Mouse (Mus musculus): Measurements from ENCODE around the gene 6030468B19Rik. TPM values are rescaled to one million over a fixed set of nuclear protein-coding genes. Genes with fewer than 3 reads are reported as not detected.

The 6030468B19Rik gene
- polyA plus RNA-seq, 2 experiments = 67.1 to 104 TPM

- H3K36me3 ChIP-seq (replicated peaks; ENCODE audit: control insufficient read depth, insufficient read depth, low read depth) = peaks cover 50% of the 10 kb centered on the region
- peak in 1 of 3 experiments; percentile 52 for DNase-seq (ENCODE audit: low read depth in 3 of 3, low spot score in 3 of 3)
- no peaks in the 10 kb centered on the region for H3K27me3 ChIP-seq (ENCODE audit: control insufficient read depth, insufficient read depth, low read length)
- peak overlapping the region; percentile 75 to 81 for H3K4me3 ChIP-seq (ENCODE audit: insufficient read depth in 1 of 2, low read depth in 2 of 2, low read length in 2 of 2)
- H3K4me2 ChIP-seq (ENCODE audit: low read depth) = peak overlapping the region; percentile 98
- TF ChIP-seq EP300 (IDR thresholded peaks at IDR 0.05; ENCODE audit: low read depth) (no peak), CTCF (IDR thresholded peaks at IDR 0.05; ENCODE audit: low read depth) (0 out of 2 replicates have a peak, but pooled peaks have one; percentile 1)
- peak overlapping the region; percentile 99 for H3K9ac ChIP-seq (replicated peaks)
- no peaks in the 10 kb centered on the region for H3K9me3 ChIP-seq (ENCODE audit: control insufficient read depth, low read length)
- ATAC-seq (ENCODE audit: insufficient read depth) = peak; percentile 8
- H3K27ac ChIP-seq = peak overlapping the region; percentile 100
- peaks cover 18 to 23% of the 10 kb centered on the region in 2 experiments for H3K4me1 ChIP-seq (replicated peaks; ENCODE audit: control insufficient read depth in 2 of 2, insufficient read depth in 2 of 2, low read length in 1 of 2)
- WGBS (ENCODE audit: insufficient replicate concordance) = 3% methylated on average over 18 of the region's 18 CpGs
Observed at GRCm38 (mm10) chr11:117781199-117781821, 16.1 kb upstream of the 6030468B19Rik start.

- Histone ChIP-seq H3K9me3 (ENCODE audit: control insufficient read depth, low read length) (no peaks in the 10 kb centered on the region), H3K27ac (peak within 1 kb of the TSS; percentile 100), H3K4me1 (replicated peaks; ENCODE audit: control insufficient read depth in 2 of 2, insufficient read depth in 2 of 2, low read length in 1 of 2) (peaks cover 18 to 23% of the 10 kb centered on the region in 2 experiments), H3K9ac (replicated peaks) (peak within 1 kb of the TSS; percentile 99), H3K27me3 (ENCODE audit: control insufficient read depth, insufficient read depth, low read length) (no peaks in the 10 kb centered on the region), H3K4me3 (ENCODE audit: insufficient read depth in 1 of 2, low read depth in 2 of 2, low read length in 2 of 2) (peak within 1 kb of the TSS; percentile 75 to 81), H3K36me3 (replicated peaks; ENCODE audit: control insufficient read depth, insufficient read depth, low read depth) (peaks cover 49% of the 10 kb centered on the region), H3K4me2 (ENCODE audit: low read depth) (peak within 1 kb of the TSS; percentile 98)
- no peak for TF ChIP-seq CTCF (IDR thresholded peaks at IDR 0.05; ENCODE audit: low read depth)
- no peak; the same call in none of the 2 replicates for TF ChIP-seq EP300 (IDR thresholded peaks at IDR 0.05; ENCODE audit: low read depth)
- peak; percentile 38 to 64 (median 50) for DNase-seq (ENCODE audit: low read depth in 3 of 3, low spot score in 3 of 3)
- peak; percentile 56 for ATAC-seq (ENCODE audit: insufficient read depth)
- 5% methylated on average over 24 of the region's 24 CpGs for WGBS (ENCODE audit: insufficient replicate concordance)
Observed at GRCm38 (mm10) chr11:117781993-117782704, 15.3 kb upstream of the 6030468B19Rik start, which contains the start of the genes Tmc8 and Tmc6. Gene Tmc8, plus strand, starts transcription at chr11:117782076. Gene Tmc6, minus strand, starts transcription at chr11:117782198.

GRCm38 (mm10) chr11:117782705-117783034 lies 14.8 kb upstream of the 6030468B19Rik start:
- no peak for ATAC-seq (ENCODE audit: insufficient read depth)
- Histone ChIP-seq H3K27ac (peak overlapping the region; percentile 100), H3K4me2 (ENCODE audit: low read depth) (peak overlapping the region; percentile 98), H3K9me3 (ENCODE audit: control insufficient read depth, low read length) (no peaks in the 10 kb centered on the region), H3K27me3 (ENCODE audit: control insufficient read depth, insufficient read depth, low read length) (no peaks in the 10 kb centered on the region), H3K9ac (replicated peaks) (peak overlapping the region; percentile 99), H3K4me3 (ENCODE audit: insufficient read depth in 1 of 2, low read depth in 2 of 2, low read length in 2 of 2) (peak overlapping the region; percentile 75 to 81), H3K36me3 (replicated peaks; ENCODE audit: control insufficient read depth, insufficient read depth, low read depth) (peaks cover 49% of the 10 kb centered on the region), H3K4me1 (replicated peaks; ENCODE audit: control insufficient read depth in 2 of 2, insufficient read depth in 2 of 2, low read length in 1 of 2) (peaks cover 18 to 23% of the 10 kb centered on the region in 2 experiments)
- TF ChIP-seq CTCF (IDR thresholded peaks at IDR 0.05; ENCODE audit: low read depth) (no peak), EP300 (IDR thresholded peaks at IDR 0.05; ENCODE audit: low read depth) (no peak)
- DNase-seq (ENCODE audit: low read depth in 3 of 3, low spot score in 3 of 3) = no peak
- WGBS (ENCODE audit: insufficient replicate concordance) = 13% methylated on average over 9 of the region's 9 CpGs

GRCm38 (mm10) chr11:117783089-117783488 lies 14.4 kb upstream of the 6030468B19Rik start:
- Histone ChIP-seq H3K4me1 (replicated peaks; ENCODE audit: control insufficient read depth in 2 of 2, insufficient read depth in 2 of 2, low read length in 1 of 2) (peaks cover 16 to 20% of the 10 kb centered on the region in 2 experiments), H3K9me3 (ENCODE audit: control insufficient read depth, low read length) (no peaks in the 10 kb centered on the region), H3K36me3 (replicated peaks; ENCODE audit: control insufficient read depth, insufficient read depth, low read depth) (peaks cover 48% of the 10 kb centered on the region), H3K9ac (replicated peaks) (peak overlapping the region; percentile 99), H3K27me3 (ENCODE audit: control insufficient read depth, insufficient read depth, low read length) (no peaks in the 10 kb centered on the region), H3K4me3 (ENCODE audit: insufficient read depth in 1 of 2, low read depth in 2 of 2, low read length in 2 of 2) (peak overlapping the region; percentile 75 to 81), H3K4me2 (ENCODE audit: low read depth) (peak overlapping the region; percentile 98), H3K27ac (peak overlapping the region; percentile 100)
- WGBS (ENCODE audit: insufficient replicate concordance) = 1% methylated on average over 31 of the region's 31 CpGs
- TF ChIP-seq CTCF (IDR thresholded peaks at IDR 0.05; ENCODE audit: low read depth) (peak; percentile 80), EP300 (IDR thresholded peaks at IDR 0.05; ENCODE audit: low read depth) (no peak)
- ATAC-seq (ENCODE audit: insufficient read depth) (0 out of 2 replicates have a peak, but pooled peaks have one; percentile 3), DNase-seq (ENCODE audit: low read depth in 3 of 3, low spot score in 3 of 3) (peak; percentile 33 to 53 (median 49))

All from liver, embryonic 14.5 days (tissue).